Mouse (Mus musculus): ENCODE data around the gene Lman1l. TPM values are rescaled to one million over a fixed set of nuclear protein-coding genes. Genes with fewer than 3 reads are reported as not detected.

Gene Lman1l
- total RNA-seq, 2 experiments from 2014 or later, result not detected

- DNase-seq (ENCODE audit: low spot score in 2 of 2), result no peak
Measured at GRCm38 (mm10) chr9:57625674-57626500, 5.3 kb upstream of the Lman1l start.

- no peak for DNase-seq (ENCODE audit: low spot score in 2 of 2)
Measured at GRCm38 (mm10) chr9:57624295-57624694, 3.7 kb upstream of the Lman1l start.

GRCm38 (mm10) chr9:57618854-57619253 lies 1.7 kb downstream of the Lman1l start:
- no peak for DNase-seq (ENCODE audit: low spot score in 2 of 2)

- DNase-seq (ENCODE audit: low spot score in 2 of 2), result no peak
Measured at GRCm38 (mm10) chr9:57617556-57618169, 2.9 kb downstream of the Lman1l start.

GRCm38 (mm10) chr9:57614786-57615185 lies 5.8 kb downstream of the Lman1l start:
- DNase-seq (ENCODE audit: low spot score in 2 of 2), result no peak

- DNase-seq (ENCODE audit: low spot score in 2 of 2), result no peak
Measured at GRCm38 (mm10) chr9:57613975-57614374, 6.6 kb downstream of the Lman1l start.

- no peak for DNase-seq (ENCODE audit: low spot score in 2 of 2)
Measured at GRCm38 (mm10) chr9:57612587-57612986, 8.0 kb downstream of the Lman1l start.

- DNase-seq (ENCODE audit: low spot score in 2 of 2), result no peak
Measured at GRCm38 (mm10) chr9:57610359-57610826, 10.2 kb downstream of the Lman1l start.

GRCm38 (mm10) chr9:57609803-57610202 lies 10.8 kb downstream of the Lman1l start:
- DNase-seq (ENCODE audit: low spot score in 2 of 2), result no peak

GRCm38 (mm10) chr9:57606139-57606851 lies 14.3 kb downstream of the Lman1l start, which contains the start of gene Cplx3:
Gene Cplx3, minus strand, starts transcription at chr9:57606281.
- DNase-seq (ENCODE audit: low spot score in 2 of 2), result peak; percentile 43 to 65

GRCm38 (mm10) chr9:57605503-57605902 lies 15.1 kb downstream of the Lman1l start:
- DNase-seq (ENCODE audit: low spot score in 2 of 2), result no peak

- DNase-seq (ENCODE audit: low spot score in 2 of 2), result no peak
Measured at GRCm38 (mm10) chr9:57604875-57605274, 15.7 kb downstream of the Lman1l start.

- DNase-seq (ENCODE audit: low spot score in 2 of 2), result no peak
Measured at GRCm38 (mm10) chr9:57602098-57602497, 18.5 kb downstream of the Lman1l start.

GRCm38 (mm10) chr9:57601353-57601706 lies 19.2 kb downstream of the Lman1l start:
- DNase-seq (ENCODE audit: low spot score in 2 of 2), result peak; percentile 40 to 72

GRCm38 (mm10) chr9:57600620-57601352 lies 19.8 kb downstream of the Lman1l start:
- DNase-seq (ENCODE audit: low spot score in 2 of 2), result peak in 1 of 2 experiments; percentile 52

- DNase-seq (ENCODE audit: low spot score in 2 of 2), result no peak
Measured at GRCm38 (mm10) chr9:57598851-57599563, 21.6 kb downstream of the Lman1l start.

- DNase-seq (ENCODE audit: low spot score in 2 of 2), result no peak
Measured at GRCm38 (mm10) chr9:57597929-57598382, 22.6 kb downstream of the Lman1l start.

- DNase-seq (ENCODE audit: low spot score in 2 of 2), result no peak
Measured at GRCm38 (mm10) chr9:57597265-57597664, 23.3 kb downstream of the Lman1l start.

GRCm38 (mm10) chr9:57594174-57594509 lies 26.4 kb downstream of the Lman1l start:
- DNase-seq (ENCODE audit: low spot score in 2 of 2), result no peak

- DNase-seq (ENCODE audit: low spot score in 2 of 2), result no peak
Measured at GRCm38 (mm10) chr9:57593454-57594173, 27.0 kb downstream of the Lman1l start.
